Mouse (Mus musculus): ENCODE measurements around the gene Rnf167. TPM values are rescaled to one million over a fixed set of nuclear protein-coding genes. Genes with fewer than 3 reads are reported as not detected.

Gene Rnf167
- polyA plus RNA-seq, 1 experiment from 2014 or later, result 105 TPM

GRCm38 (mm10) chr11:70643051-70643450 is 4.0 kb upstream of the Rnf167 start:
- Histone ChIP-seq H3K9ac (ENCODE audit: low read length) (no peak overlapping the region), H3K27me3 (replicated peaks; ENCODE audit: control insufficient read depth, insufficient read depth, low read length) (no peaks in the 10 kb centered on the region), H3K4me1 (ENCODE audit: control insufficient read depth, insufficient read depth, low read length) (peaks cover 12% of the 10 kb centered on the region), H3K9me3 (replicated peaks; ENCODE audit: control insufficient read depth, low read length) (no peaks in the 10 kb centered on the region), H3K27ac (ENCODE audit: low read depth, low read length) (no peak overlapping the region), H3K4me2 (ENCODE audit: low read length) (no peak overlapping the region), H3K4me3 (ENCODE audit: low read depth, low read length) (no peak overlapping the region), H3K36me3 (ENCODE audit: control insufficient read depth, insufficient read depth, low read length) (peaks cover 21% of the 10 kb centered on the region)
- WGBS, result 94% methylated on average over 6 of the region's 6 CpGs
- ATAC-seq (no peak), DNase-seq (ENCODE audit: low spot score) (no peak)

GRCm38 (mm10) chr11:70644564-70645103 is 2.4 kb upstream of the Rnf167 start:
- peaks cover 36% of the 10 kb centered on the region for H3K36me3 ChIP-seq (ENCODE audit: control insufficient read depth, insufficient read depth, low read length)
- no peak overlapping the region for H3K27ac ChIP-seq (ENCODE audit: low read depth, low read length)
- no peak for ATAC-seq
- H3K4me3 ChIP-seq (ENCODE audit: low read depth, low read length), result no peak overlapping the region
- H3K4me1 ChIP-seq (ENCODE audit: control insufficient read depth, insufficient read depth, low read length), result peaks cover 21% of the 10 kb centered on the region
- no peak overlapping the region for H3K9ac ChIP-seq (ENCODE audit: low read length)
- H3K9me3 ChIP-seq (replicated peaks; ENCODE audit: control insufficient read depth, low read length), result no peaks in the 10 kb centered on the region
- no peaks in the 10 kb centered on the region for H3K27me3 ChIP-seq (replicated peaks; ENCODE audit: control insufficient read depth, insufficient read depth, low read length)
- DNase-seq (ENCODE audit: low spot score), result no peak
- no peak overlapping the region for H3K4me2 ChIP-seq (ENCODE audit: low read length)
- WGBS, result 94% methylated on average over 8 of the region's 8 CpGs

DNA sequence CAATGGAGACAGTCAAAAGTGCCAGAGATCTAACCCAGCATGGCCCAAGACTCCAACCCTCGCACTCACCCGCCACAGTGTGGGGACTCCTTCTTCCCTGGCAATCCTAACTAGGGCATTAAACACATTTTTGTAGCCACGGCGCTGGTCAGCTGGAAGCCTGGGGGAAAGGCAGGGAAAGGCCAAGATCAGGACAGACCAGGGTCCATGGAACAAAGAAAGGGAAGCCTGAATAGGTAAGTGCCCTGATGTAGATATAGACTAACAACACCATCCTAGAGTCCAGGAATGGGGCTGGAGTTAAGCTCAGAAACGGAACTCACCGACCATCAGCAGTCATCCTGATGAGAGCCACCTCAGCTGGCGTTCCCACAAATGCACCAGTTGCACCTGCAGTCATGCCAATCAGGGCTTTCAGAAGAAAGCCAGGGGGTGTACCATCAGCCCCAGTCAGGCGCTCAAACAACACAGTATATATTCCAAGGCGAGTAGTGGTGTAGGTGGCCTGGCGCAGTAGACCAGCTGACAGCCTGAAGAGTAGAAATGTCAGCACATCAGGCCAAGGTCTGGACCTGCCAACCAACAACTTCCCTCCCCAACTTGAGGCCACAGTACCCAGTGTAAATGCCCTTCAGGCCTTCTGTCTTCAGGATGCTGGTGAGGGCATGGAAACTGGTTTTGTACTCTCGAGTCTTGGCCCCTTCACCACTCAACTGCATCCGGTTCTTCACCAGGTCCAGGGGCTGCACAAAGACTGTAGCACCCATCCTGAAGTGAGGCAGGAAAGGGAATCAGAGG is 1.4 kb upstream of the Rnf167 start:
- Histone ChIP-seq H3K9me3 (replicated peaks; ENCODE audit: control insufficient read depth, low read length) (no peaks in the 10 kb centered on the region), H3K4me1 (ENCODE audit: control insufficient read depth, insufficient read depth, low read length) (peaks cover 21% of the 10 kb centered on the region), H3K27me3 (replicated peaks; ENCODE audit: control insufficient read depth, insufficient read depth, low read length) (no peaks in the 10 kb centered on the region), H3K27ac (ENCODE audit: low read depth, low read length) (no peak overlapping the region), H3K36me3 (ENCODE audit: control insufficient read depth, insufficient read depth, low read length) (peaks cover 46% of the 10 kb centered on the region), H3K4me2 (ENCODE audit: low read length) (peak overlapping the region; percentile 86), H3K4me3 (ENCODE audit: low read depth, low read length) (peak overlapping the region; percentile 61), H3K9ac (ENCODE audit: low read length) (peak overlapping the region; percentile 88)
- ATAC-seq, result no peak
- whole genome bisulfite sequencing, result 89% methylated on average over 12 of the region's 12 CpGs
- DNase-seq (ENCODE audit: low spot score), result no peak

DNA sequence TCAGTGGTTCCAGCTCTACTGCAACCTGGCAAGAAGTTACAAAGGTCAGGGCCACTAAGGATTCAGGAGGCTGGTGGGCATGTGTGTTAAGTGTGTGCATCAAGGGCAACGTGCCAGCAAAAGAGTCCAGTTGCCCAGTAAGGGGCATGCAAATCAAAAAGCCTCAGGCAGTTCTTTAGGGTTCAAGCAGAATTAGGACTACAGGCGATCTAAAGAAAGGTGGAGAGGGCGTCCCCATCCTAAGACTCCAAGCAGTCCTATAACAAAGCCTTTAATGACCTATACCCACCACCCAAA is 828 bp upstream of the Rnf167 start:
- peak overlapping the region; percentile 61 for H3K4me3 ChIP-seq (ENCODE audit: low read depth, low read length)
- H3K4me1 ChIP-seq (ENCODE audit: control insufficient read depth, insufficient read depth, low read length), result peaks cover 21% of the 10 kb centered on the region
- DNase-seq (ENCODE audit: low spot score), result no peak
- no peaks in the 10 kb centered on the region for H3K27me3 ChIP-seq (replicated peaks; ENCODE audit: control insufficient read depth, insufficient read depth, low read length)
- H3K9ac ChIP-seq (ENCODE audit: low read length), result peak overlapping the region; percentile 88
- ATAC-seq, result no peak
- no peaks in the 10 kb centered on the region for H3K9me3 ChIP-seq (replicated peaks; ENCODE audit: control insufficient read depth, low read length)
- peak overlapping the region; percentile 79 for H3K27ac ChIP-seq (ENCODE audit: low read depth, low read length)
- H3K4me2 ChIP-seq (ENCODE audit: low read length), result peak overlapping the region; percentile 86
- H3K36me3 ChIP-seq (ENCODE audit: control insufficient read depth, insufficient read depth, low read length), result peaks cover 52% of the 10 kb centered on the region
- 18% methylated on average over 3 of the region's 3 CpGs for WGBS

DNA sequence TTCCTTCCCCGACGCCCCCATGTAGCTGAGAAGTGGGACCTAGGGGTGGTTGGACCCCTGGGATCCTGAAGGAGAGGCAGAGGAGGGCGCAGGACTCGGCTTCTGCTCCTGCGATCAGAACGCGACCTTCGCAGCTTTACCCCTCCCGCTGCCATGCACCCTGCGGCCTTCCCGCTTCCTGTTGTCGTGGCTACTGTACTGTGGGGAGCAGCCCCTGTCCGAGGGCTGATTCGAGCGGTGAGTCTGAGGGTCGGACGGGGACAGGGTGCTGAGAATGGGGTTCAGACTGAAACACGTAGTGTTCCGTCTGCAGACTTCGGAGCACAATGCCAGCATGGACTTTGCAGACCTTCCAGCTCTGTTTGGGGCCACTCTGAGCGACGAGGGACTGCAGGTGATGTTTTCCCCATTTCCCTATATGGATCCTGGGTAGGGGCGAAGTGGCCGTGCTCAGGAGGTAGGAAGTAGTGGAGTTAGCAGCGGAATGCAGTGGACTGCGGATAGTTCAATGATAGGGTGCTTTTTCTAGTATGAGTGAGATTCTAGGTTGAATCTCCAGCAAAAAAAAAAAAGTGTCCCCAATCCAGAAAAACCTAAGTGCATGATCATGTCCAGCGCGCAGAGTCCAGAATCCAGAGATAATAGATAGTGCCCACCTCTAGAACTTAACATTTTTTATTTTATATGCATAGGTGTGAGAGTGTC is 833 bp downstream of the Rnf167 start:
- H3K9ac ChIP-seq (ENCODE audit: low read length), result peak overlapping the region; percentile 74
- H3K4me3 ChIP-seq (ENCODE audit: low read depth, low read length), result peak overlapping the region; percentile 61
- no peaks in the 10 kb centered on the region for H3K9me3 ChIP-seq (replicated peaks; ENCODE audit: control insufficient read depth, low read length)
- 5% methylated on average over 28 of the region's 28 CpGs for WGBS
- H3K4me1 ChIP-seq (ENCODE audit: control insufficient read depth, insufficient read depth, low read length), result peaks cover 27% of the 10 kb centered on the region
- H3K27ac ChIP-seq (ENCODE audit: low read depth, low read length), result peak overlapping the region; percentile 90
- ATAC-seq, result peak; percentile 11
- no peaks in the 10 kb centered on the region for H3K27me3 ChIP-seq (replicated peaks; ENCODE audit: control insufficient read depth, insufficient read depth, low read length)
- no peak for DNase-seq (ENCODE audit: low spot score)
- H3K4me2 ChIP-seq (ENCODE audit: low read length), result peak overlapping the region; percentile 99
- peaks cover 63% of the 10 kb centered on the region for H3K36me3 ChIP-seq (ENCODE audit: control insufficient read depth, insufficient read depth, low read length)

DNA sequence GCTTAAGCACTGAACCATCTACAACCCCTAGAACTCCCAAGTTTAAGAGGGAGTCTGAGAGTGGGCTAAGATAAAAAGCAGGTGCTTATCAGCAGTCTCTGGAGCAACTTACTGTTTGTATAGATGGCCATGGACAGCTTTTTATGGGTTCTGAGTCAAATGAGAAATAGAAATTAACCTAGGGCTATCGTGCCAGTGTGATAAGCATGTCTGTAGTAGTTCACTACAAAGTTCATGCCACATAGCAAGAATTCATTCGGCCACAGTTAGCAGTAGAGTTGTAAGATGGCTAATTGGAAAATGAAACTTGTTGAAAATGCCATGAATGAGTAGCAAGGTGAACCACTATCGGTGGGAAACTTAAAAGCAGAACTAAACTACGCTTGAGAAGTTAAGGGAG is 1.5 kb downstream of the Rnf167 start:
- no peaks in the 10 kb centered on the region for H3K27me3 ChIP-seq (replicated peaks; ENCODE audit: control insufficient read depth, insufficient read depth, low read length)
- peaks cover 62% of the 10 kb centered on the region for H3K36me3 ChIP-seq (ENCODE audit: control insufficient read depth, insufficient read depth, low read length)
- no peaks in the 10 kb centered on the region for H3K9me3 ChIP-seq (replicated peaks; ENCODE audit: control insufficient read depth, low read length)
- ATAC-seq (no peak), DNase-seq (ENCODE audit: low spot score) (no peak)
- peak overlapping the region; percentile 61 for H3K4me3 ChIP-seq (ENCODE audit: low read depth, low read length)
- peaks cover 30% of the 10 kb centered on the region for H3K4me1 ChIP-seq (ENCODE audit: control insufficient read depth, insufficient read depth, low read length)
- no peak overlapping the region for H3K27ac ChIP-seq (ENCODE audit: low read depth, low read length)
- peak overlapping the region; percentile 99 for H3K4me2 ChIP-seq (ENCODE audit: low read length)
- H3K9ac ChIP-seq (ENCODE audit: low read length), result peak overlapping the region; percentile 74
- 89% methylated on average over 4 of the region's 4 CpGs for WGBS

- 92% methylated on average over 8 of the region's 8 CpGs for WGBS
- peaks cover 30% of the 10 kb centered on the region for H3K4me1 ChIP-seq (ENCODE audit: control insufficient read depth, insufficient read depth, low read length)
- ATAC-seq (no peak), DNase-seq (ENCODE audit: low spot score) (no peak)
- H3K9me3 ChIP-seq (replicated peaks; ENCODE audit: control insufficient read depth, low read length), result no peaks in the 10 kb centered on the region
- no peak overlapping the region for H3K9ac ChIP-seq (ENCODE audit: low read length)
- H3K4me2 ChIP-seq (ENCODE audit: low read length), result peak overlapping the region; percentile 99; the same call in 1 of the 2 replicates
- H3K27me3 ChIP-seq (replicated peaks; ENCODE audit: control insufficient read depth, insufficient read depth, low read length), result no peaks in the 10 kb centered on the region
- H3K4me3 ChIP-seq (ENCODE audit: low read depth, low read length), result no peak overlapping the region
- H3K27ac ChIP-seq (ENCODE audit: low read depth, low read length), result no peak overlapping the region
- peaks cover 61% of the 10 kb centered on the region for H3K36me3 ChIP-seq (ENCODE audit: control insufficient read depth, insufficient read depth, low read length)
These were observed 2.2 kb downstream of the Rnf167 start for GRCm38 (mm10) chr11:70649185-70649734.

- DNase-seq (ENCODE audit: low spot score), result no peak
- no peak for ATAC-seq
- Histone ChIP-seq H3K27ac (ENCODE audit: low read depth, low read length) (no peak overlapping the region), H3K36me3 (ENCODE audit: control insufficient read depth, insufficient read depth, low read length) (peaks cover 48% of the 10 kb centered on the region), H3K27me3 (replicated peaks; ENCODE audit: control insufficient read depth, insufficient read depth, low read length) (no peaks in the 10 kb centered on the region), H3K9ac (ENCODE audit: low read length) (no peak overlapping the region), H3K4me1 (ENCODE audit: control insufficient read depth, insufficient read depth, low read length) (peaks cover 32% of the 10 kb centered on the region), H3K4me2 (ENCODE audit: low read length) (no peak overlapping the region), H3K4me3 (ENCODE audit: low read depth, low read length) (no peak overlapping the region), H3K9me3 (replicated peaks; ENCODE audit: control insufficient read depth, low read length) (no peaks in the 10 kb centered on the region)
- 84% methylated on average over 12 of the region's 12 CpGs for WGBS
These were observed 3.5 kb downstream of the Rnf167 start for GRCm38 (mm10) chr11:70650322-70651175.
